Mouse (Mus musculus) liver, embryonic 11.5 days (tissue): ENCODE measurements around the gene Klk1b26. TPM values are rescaled to one million over a fixed set of nuclear protein-coding genes. Genes with fewer than 3 reads are reported as not detected.
"Not testable (repeated sequence)": the region's sequence is repeated elsewhere in the genome, so short reads cannot be mapped to it uniquely, and the experiment has no call there.

ENCODE experiments used
- ATAC-seq: fragments of 200-750 bp; cut with Nextera tagmentation; replicated peaks from 2 replicates; pipeline ENCODE4 v1.8.0; 2017; ENCODE audit warnings: moderate number of reproducible peaks, mild to moderate bottlenecking, moderate TSS enrichment, moderate library complexity; ENCODE audit not compliant: low FRiP score
- DNase-seq: peaks from one replicate; pipeline ENCODE4 v3.0.0-alpha.2; 2017; ENCODE audit warnings: low spot score
- H3K27ac ChIP-seq: fragments of 300-500 bp; sonication (generic); 2 replicates; pipeline ENCODE4 v1.5.1; 2014; ENCODE audit warnings: mild to moderate bottlenecking, low read depth, low read length, control low read depth
- H3K27me3 ChIP-seq: fragments of 300-500 bp; sonication (generic); replicated peaks from 2 replicates; pipeline ENCODE4 v1.6.1; 2014; ENCODE audit warnings: low read length, mixed read lengths; ENCODE audit not compliant: control insufficient read depth, insufficient read depth
- H3K36me3 ChIP-seq: fragments of 300-500 bp; sonication (generic); 2 replicates; pipeline ENCODE4 v1.6.1; 2014; ENCODE audit warnings: mild to moderate bottlenecking, low read length, moderate library complexity, mixed read lengths; ENCODE audit not compliant: control insufficient read depth, insufficient read depth
- H3K4me1 ChIP-seq: fragments of 300-500 bp; sonication (generic); replicated peaks from 2 replicates; pipeline ENCODE4 v1.6.1; 2014; ENCODE audit warnings: low read length, mixed read lengths; ENCODE audit not compliant: control insufficient read depth, insufficient read depth
- H3K4me2 ChIP-seq: fragments of 300-500 bp; sonication (generic); 2 replicates; pipeline ENCODE4 v1.6.1; 2014; ENCODE audit warnings: mild to moderate bottlenecking, control low read depth, moderate library complexity
- H3K4me3 ChIP-seq: fragments of 300-500 bp; sonication (generic); 2 replicates; pipeline ENCODE4 v1.5.1; 2014; ENCODE audit warnings: low read depth, low read length, control low read depth
- H3K9ac ChIP-seq: fragments of 300-500 bp; sonication (generic); 2 replicates; pipeline ENCODE4 v1.6.1; 2014; ENCODE audit warnings: low read depth, low read length, control low read depth
- H3K9me3 ChIP-seq: fragments of 300-500 bp; sonication (generic); 2 replicates; pipeline ENCODE4 v1.6.1; 2016; ENCODE audit warnings: low read length, inconsistent platforms, mixed read lengths; ENCODE audit not compliant: control insufficient read depth
- WGBS: fragments of 180-500 bp; shearing (Covaris S2); extraction: QIAGEN DNeasy Blood & Tissue Kit; methylation state at CpG from one replicate; pipeline ENCODE4 v1.1.7; 2014; 5-methylcytosine and 5-hydroxymethylcytosine counted together
- polyA plus RNA-seq: library from polyadenylated mRNA; unstranded; fragments of >200 nt; fragmentation: Nextera tagmentation; extraction: Ambion mirVana; gene quantifications from 2 replicates; pipeline ENCODE4 v1.2.1, GENCODE M21; 2014

Klk1b26 gene
- not detected in 2 replicates for polyA plus RNA-seq

DNA sequence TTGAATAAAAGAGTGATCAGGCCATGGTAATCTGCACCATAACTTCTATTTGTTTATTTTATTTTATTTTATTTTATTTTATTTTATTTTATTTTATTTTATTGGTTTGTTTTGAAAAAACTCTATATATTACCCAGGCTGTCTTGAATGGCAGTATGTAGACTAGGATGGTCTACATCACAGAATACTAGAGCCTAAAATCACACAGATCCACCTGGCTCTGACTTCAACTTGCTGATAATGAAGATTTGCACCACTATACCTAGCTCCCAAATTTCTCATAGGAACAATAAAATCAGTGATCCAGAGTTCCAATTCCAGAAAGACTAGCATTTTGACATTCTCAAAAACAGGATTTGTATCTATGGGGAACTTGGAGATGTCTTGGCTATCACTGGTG lies at the start of gene Klk1b26:
Klk1b26 (plus strand) TSS at position 301 of the 400 bp plus-strand sequence.
- not testable (repeated sequence) for H3K9ac ChIP-seq, H3K4me1 ChIP-seq, DNase-seq, H3K9me3 ChIP-seq, H3K36me3 ChIP-seq, H3K4me3 ChIP-seq, H3K27ac ChIP-seq, H3K27me3 ChIP-seq, H3K4me2 ChIP-seq, ATAC-seq

DNA sequence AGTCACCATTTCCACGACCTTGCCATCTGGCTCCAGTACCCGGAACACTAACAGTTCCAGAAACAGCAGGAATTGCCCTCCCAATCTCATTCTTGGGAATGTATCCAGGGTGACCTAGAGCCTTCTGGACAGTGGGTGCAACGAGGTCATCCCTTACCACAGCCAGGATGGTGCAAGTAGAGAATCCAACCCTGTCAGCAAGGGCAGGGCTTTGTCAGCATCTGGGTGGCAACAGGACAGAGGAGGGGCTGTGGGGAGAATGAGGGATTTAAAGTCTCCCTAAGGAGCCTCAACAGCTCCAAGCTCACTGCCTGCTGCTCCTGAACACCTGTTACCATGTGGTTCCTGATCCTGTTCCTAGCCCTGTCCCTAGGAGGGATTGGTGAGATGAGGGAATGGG lies 45.5 kb upstream of the Klk1b26 start, which contains the start of gene Klk1b1:
Klk1b1 (plus strand) TSS at position 301 of the 400 bp plus-strand sequence.
- H3K9me3 ChIP-seq, result no peaks in the 10 kb centered on the region
- ATAC-seq (no peak), DNase-seq (no peak)
- H3K36me3 ChIP-seq, result no peaks in the 10 kb centered on the region
- H3K4me2 ChIP-seq, result no peak within 1 kb of the TSS
- H3K4me1 ChIP-seq, result no peaks in the 10 kb centered on the region
- no peak within 1 kb of the TSS for H3K9ac ChIP-seq
- H3K27ac ChIP-seq, result no peak within 1 kb of the TSS
- 70% methylated on average over 3 of the region's 3 CpGs for WGBS
- no peaks in the 10 kb centered on the region for H3K27me3 ChIP-seq
- H3K4me3 ChIP-seq, result no peak within 1 kb of the TSS

- Histone ChIP-seq H3K27ac (no peak overlapping the region), H3K4me2 (no peak overlapping the region), H3K9ac (no peak overlapping the region), H3K4me1 (no peaks in the 10 kb centered on the region), H3K27me3 (no peaks in the 10 kb centered on the region), H3K4me3 (no peak overlapping the region), H3K36me3 (no peaks in the 10 kb centered on the region), H3K9me3 (no peaks in the 10 kb centered on the region)
- 74% methylated on average over 3 of the region's 3 CpGs for WGBS
- ATAC-seq (no peak), DNase-seq (no peak)
Observed at GRCm38 (mm10) chr7:43967058-43967457, 44.9 kb upstream of the Klk1b26 start.

- no peaks in the 10 kb centered on the region for H3K36me3 ChIP-seq
- H3K27me3 ChIP-seq, result no peaks in the 10 kb centered on the region
- H3K4me1 ChIP-seq, result no peaks in the 10 kb centered on the region
- no peak overlapping the region for H3K4me3 ChIP-seq
- 69% methylated on average over 2 of the region's 2 CpGs for WGBS
- no peaks in the 10 kb centered on the region for H3K9me3 ChIP-seq
- no peak overlapping the region for H3K4me2 ChIP-seq
- DNase-seq (no peak), ATAC-seq (no peak)
- no peak overlapping the region for H3K27ac ChIP-seq
- H3K9ac ChIP-seq, result no peak overlapping the region
Observed at GRCm38 (mm10) chr7:43967612-43968011, 44.4 kb upstream of the Klk1b26 start.

GRCm38 (mm10) chr7:43975761-43976160 lies 36.2 kb upstream of the Klk1b26 start, which contains the start of gene Klk1b9:
TSS of gene Klk1b9 (plus strand) at chr7:43976061.
- H3K9me3 ChIP-seq, H3K4me2 ChIP-seq, H3K27me3 ChIP-seq, H3K4me3 ChIP-seq, ATAC-seq, H3K27ac ChIP-seq, H3K36me3 ChIP-seq, H3K9ac ChIP-seq, H3K4me1 ChIP-seq, DNase-seq: not testable (repeated sequence)
- 61% methylated on average over 1 of the region's 1 CpGs for WGBS

DNA sequence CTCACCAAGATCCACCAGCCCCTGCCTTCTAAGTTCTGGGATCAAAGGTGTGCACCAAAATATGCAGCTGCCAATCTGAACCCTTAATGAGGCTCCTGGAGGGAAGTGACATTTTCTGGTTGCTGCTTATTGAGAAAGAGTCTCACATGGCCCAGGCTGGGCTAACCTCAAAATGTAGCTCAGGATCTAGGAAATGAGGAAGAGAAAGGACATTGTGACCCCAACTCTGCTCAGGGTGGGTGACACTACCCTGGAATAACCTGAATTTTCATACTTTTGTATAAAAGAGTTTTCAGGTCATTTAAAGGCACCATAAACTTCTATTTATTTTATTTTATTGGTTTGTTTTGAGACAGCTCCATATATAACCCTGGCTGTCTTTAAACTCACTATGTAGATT lies 26.3 kb upstream of the Klk1b26 start:
- Histone ChIP-seq H3K4me2 (no peak overlapping the region), H3K9ac (no peak overlapping the region), H3K9me3 (no peaks in the 10 kb centered on the region), H3K27me3 (no peaks in the 10 kb centered on the region), H3K27ac (no peak overlapping the region), H3K36me3 (no peaks in the 10 kb centered on the region), H3K4me1 (no peaks in the 10 kb centered on the region), H3K4me3 (no peak overlapping the region)
- ATAC-seq (no peak), DNase-seq (no peak)

DNA sequence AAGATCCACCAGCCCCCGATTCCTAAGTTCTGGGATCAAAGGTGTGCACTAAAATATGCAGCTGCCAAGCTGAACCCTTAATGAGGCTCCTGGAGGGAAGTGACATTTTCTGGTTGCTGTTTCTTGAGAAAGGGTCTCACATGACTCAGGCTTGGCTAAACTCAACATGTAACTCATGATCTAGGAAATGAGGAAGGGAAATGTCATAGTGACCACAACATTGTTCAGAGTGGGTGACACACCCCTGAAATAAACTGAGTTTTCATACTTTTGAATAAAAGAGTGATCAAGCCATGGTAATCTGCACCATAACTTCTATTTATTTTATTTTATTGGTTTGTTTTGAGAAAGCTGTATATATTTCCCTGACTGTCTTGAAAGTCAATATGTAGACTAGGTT lies 17.1 kb upstream of the Klk1b26 start:
- not testable (repeated sequence) for H3K36me3 ChIP-seq, ATAC-seq, H3K9me3 ChIP-seq, H3K27me3 ChIP-seq, DNase-seq, H3K4me1 ChIP-seq, H3K4me3 ChIP-seq, H3K4me2 ChIP-seq, H3K27ac ChIP-seq, H3K9ac ChIP-seq
- 50% methylated on average over 1 of the region's 1 CpGs for WGBS

- not testable (repeated sequence) for DNase-seq, H3K27ac ChIP-seq, H3K4me3 ChIP-seq, H3K27me3 ChIP-seq, H3K4me2 ChIP-seq, H3K9ac ChIP-seq, ATAC-seq, H3K36me3 ChIP-seq, H3K4me1 ChIP-seq, H3K9me3 ChIP-seq
- WGBS, result 77% methylated on average over 4 of the region's 4 CpGs
Observed at GRCm38 (mm10) chr7:43995577-43995976, 16.4 kb upstream of the Klk1b26 start, which contains the start of gene Klk1b11. TSS of gene Klk1b11 (plus strand) at chr7:43995877.

DNA sequence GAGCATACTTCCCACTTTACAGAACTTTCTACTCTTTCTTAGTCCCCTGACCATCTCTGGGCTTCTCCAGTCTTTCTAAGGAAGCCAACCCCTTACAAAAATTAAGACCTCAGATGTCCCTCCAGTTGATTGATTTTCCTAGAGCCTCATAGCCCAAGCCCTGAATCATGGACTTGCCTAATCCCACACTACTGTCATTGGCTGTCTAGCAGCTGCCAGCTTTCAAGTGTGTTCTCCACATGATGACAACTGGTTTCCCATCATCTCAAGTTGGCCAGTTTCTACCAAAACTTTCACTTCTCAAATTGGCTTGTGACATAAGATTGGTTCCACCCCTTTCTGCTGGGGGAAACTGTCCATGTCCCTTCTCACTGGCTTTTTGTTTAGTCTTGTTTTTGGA lies 7.1 kb upstream of the Klk1b26 start:
- Histone ChIP-seq H3K36me3 (no peaks in the 10 kb centered on the region), H3K4me1 (no peaks in the 10 kb centered on the region), H3K4me2 (no peak overlapping the region), H3K27ac (no peak overlapping the region), H3K9ac (no peak overlapping the region), H3K27me3 (no peaks in the 10 kb centered on the region), H3K9me3 (no peaks in the 10 kb centered on the region), H3K4me3 (no peak overlapping the region)
- no peak for ATAC-seq
- no peak for DNase-seq
